ENCODE assay signal across 27 mouse cellular contexts in genomic region chr17:90594798-90595533, GRCm38 (mm10).
DNase-seq lines count a peak whose midpoint lies in the region; ATAC-seq and TF ChIP-seq lines count a peak whose summit lies in the region.
"Had no signal": no experiment of that assay in that cellular context is flagged by ENCODE, and none has a peak within 500 bp of the region (broad histone marks: within the 10 kb centered on the region; RNA-seq: fewer than 3 reads in every experiment).

No protein-coding gene starts in this region.

- no peaks in the 10 kb centered on the region for H3K9me3 ChIP-seq in forebrain, embryonic 11.5 days (ENCODE audit: control insufficient read depth, low read length)
- H3K9me3 ChIP-seq in forebrain, embryonic 14.5 days (replicated peaks; ENCODE audit: control insufficient read depth, low read length), result no peaks in the 10 kb centered on the region
- no peaks in the 10 kb centered on the region for H3K9me3 ChIP-seq in neural tube, embryonic 12.5 days
- H3K9me3 ChIP-seq in neural tube, embryonic 15.5 days (replicated peaks), result no peaks in the 10 kb centered on the region
- H3K9me3 ChIP-seq: embryonic facial prominence, embryonic 10.5 days; heart, embryonic 10.5 days; hindbrain, embryonic 13.5 days; intestine, embryonic 15.5 days; liver, embryonic 12.5 days; stomach, embryonic 15.5 days had no signal

- H3K27me3 ChIP-seq in forebrain, embryonic 11.5 days (ENCODE audit: control insufficient read depth, insufficient read depth, low read length), result no peaks in the 10 kb centered on the region
- no peaks in the 10 kb centered on the region for H3K27me3 ChIP-seq in forebrain, embryonic 14.5 days (replicated peaks; ENCODE audit: control insufficient read depth, insufficient read depth, low read length)
- H3K27me3 ChIP-seq in neural tube, embryonic 12.5 days (replicated peaks), result no peaks in the 10 kb centered on the region
- no peaks in the 10 kb centered on the region for H3K27me3 ChIP-seq in neural tube, embryonic 15.5 days (replicated peaks)
- H3K27me3 ChIP-seq: CH12.LX; hindbrain, embryonic 13.5 days; intestine, embryonic 15.5 days; liver, embryonic 12.5 days; stomach, embryonic 15.5 days had no signal

- WGBS in forebrain, embryonic 11.5 days, result 33% methylated on average over 9 of the region's 9 CpGs
- 23% methylated on average over 9 of the region's 9 CpGs for WGBS in forebrain, embryonic 14.5 days
- 31% methylated on average over 9 of the region's 9 CpGs for WGBS in neural tube, embryonic 12.5 days
- WGBS in neural tube, embryonic 15.5 days, result 17% methylated on average over 9 of the region's 9 CpGs

- no peak overlapping the region for H3K4me2 ChIP-seq in forebrain, embryonic 11.5 days (ENCODE audit: low read depth, low read length, severe bottlenecking)
- H3K4me2 ChIP-seq in forebrain, embryonic 14.5 days (ENCODE audit: low read length), result no peak overlapping the region
- no peak overlapping the region for H3K4me2 ChIP-seq in neural tube, embryonic 12.5 days (replicated peaks)
- no peak overlapping the region for H3K4me2 ChIP-seq in neural tube, embryonic 15.5 days
- H3K4me2 ChIP-seq: hindbrain, embryonic 13.5 days; intestine, embryonic 15.5 days; liver, embryonic 12.5 days; stomach, embryonic 15.5 days had no signal

- H3K36me3 ChIP-seq in forebrain, embryonic 11.5 days (ENCODE audit: control insufficient read depth, insufficient read depth, low read length), result no peaks in the 10 kb centered on the region
- H3K36me3 ChIP-seq in forebrain, embryonic 14.5 days (ENCODE audit: control insufficient read depth, insufficient read depth, low read length), result no peaks in the 10 kb centered on the region
- H3K36me3 ChIP-seq in neural tube, embryonic 12.5 days, result no peaks in the 10 kb centered on the region
- H3K36me3 ChIP-seq in neural tube, embryonic 15.5 days, result peaks cover 2% of the 10 kb centered on the region; the same call in 1 of the 2 replicates
- H3K36me3 ChIP-seq: embryonic facial prominence, embryonic 10.5 days; heart, embryonic 10.5 days; intestine, embryonic 15.5 days; liver, embryonic 12.5 days; stomach, embryonic 15.5 days had no signal

- no peak overlapping the region for H3K27ac ChIP-seq in forebrain, embryonic 11.5 days (ENCODE audit: low read depth, low read length)
- H3K27ac ChIP-seq in forebrain, embryonic 14.5 days (ENCODE audit: low read depth, low read length), result no peak overlapping the region
- 0 out of 2 replicates have a peak overlapping the region, but pooled peaks have one; percentile 11 for H3K27ac ChIP-seq in layer of hippocampus, adult 2 months
- H3K27ac ChIP-seq in neural tube, embryonic 12.5 days, result no peak overlapping the region
- H3K27ac ChIP-seq in neural tube, embryonic 15.5 days (replicated peaks), result no peak overlapping the region
- H3K27ac ChIP-seq: embryonic facial prominence, embryonic 10.5 days; gastrocnemius, adult 2 months; heart, embryonic 10.5 days; hindbrain, embryonic 13.5 days; intestine, embryonic 15.5 days; left cerebral cortex, adult 2 months; liver, embryonic 12.5 days; stomach, embryonic 15.5 days had no signal

- no peak overlapping the region for H3K4me3 ChIP-seq in forebrain, embryonic 11.5 days (ENCODE audit: low read depth, low read length)
- H3K4me3 ChIP-seq in forebrain, embryonic 14.5 days (ENCODE audit: low read depth, low read length), result no peak overlapping the region
- H3K4me3 ChIP-seq in layer of hippocampus, adult 2 months, result no peak overlapping the region
- H3K4me3 ChIP-seq in neural tube, embryonic 12.5 days, result no peak overlapping the region
- no peak overlapping the region for H3K4me3 ChIP-seq in neural tube, embryonic 15.5 days (replicated peaks)
- H3K4me3 ChIP-seq: embryonic facial prominence, embryonic 10.5 days; gastrocnemius, adult 2 months; heart, embryonic 10.5 days; hindbrain, embryonic 13.5 days; intestine, embryonic 15.5 days; left cerebral cortex, adult 2 months; liver, embryonic 12.5 days; stomach, embryonic 15.5 days had no signal

- no peaks in the 10 kb centered on the region for H3K4me1 ChIP-seq in forebrain, embryonic 11.5 days (replicated peaks; ENCODE audit: control insufficient read depth, insufficient read depth, low read length)
- H3K4me1 ChIP-seq in forebrain, embryonic 14.5 days (ENCODE audit: control insufficient read depth, insufficient read depth, low read length), result no peaks in the 10 kb centered on the region
- no peaks in the 10 kb centered on the region for H3K4me1 ChIP-seq in neural tube, embryonic 12.5 days
- H3K4me1 ChIP-seq in neural tube, embryonic 15.5 days, result peaks cover 3% of the 10 kb centered on the region; the same call in 1 of the 2 replicates
- H3K4me1 ChIP-seq: embryonic facial prominence, embryonic 10.5 days; heart, embryonic 10.5 days; hindbrain, embryonic 13.5 days; intestine, embryonic 15.5 days; liver, embryonic 12.5 days; stomach, embryonic 15.5 days had no signal

- TF ChIP-seq CTCF in layer of hippocampus, adult 2 months (conservative IDR thresholded peaks at IDR 0.05), result no peak

- DNase-seq in forebrain, embryonic 11.5 days (ENCODE audit: low spot score), result no peak
- no peak for DNase-seq in forebrain, embryonic 14.5 days (ENCODE audit: low spot score)
- DNase-seq in layer of hippocampus, adult 2 months (ENCODE audit: low spot score in 2 of 2), result peak; percentile 51 to 75
- no peak for DNase-seq in layer of hippocampus, postnatal 25 days (ENCODE audit: extremely low spot score in 1 of 2, low spot score in 1 of 2)
- DNase-seq in ovary, postnatal 36 days (ENCODE audit: low spot score), result no peak
- DNase-seq: adrenal gland, postnatal 14 days; cerebellum, adult 11-12 months; cerebellum, postnatal 14 days; gastrocnemius, adult 2 months; kidney, adult 9 months; kidney, postnatal 25 days; lung, adult 2 months; lung, postnatal 36 days; right cerebral cortex, postnatal 14 days; thymus, adult 18-20 months; thymus, postnatal 4 days had no signal

- H3K9ac ChIP-seq in forebrain, embryonic 11.5 days (ENCODE audit: low read length), result no peak overlapping the region
- no peak overlapping the region for H3K9ac ChIP-seq in forebrain, embryonic 14.5 days (ENCODE audit: low read length)
- no peak overlapping the region for H3K9ac ChIP-seq in neural tube, embryonic 12.5 days
- H3K9ac ChIP-seq in neural tube, embryonic 15.5 days (replicated peaks), result no peak overlapping the region
- H3K9ac ChIP-seq: hindbrain, embryonic 13.5 days; intestine, embryonic 15.5 days; liver, embryonic 12.5 days; stomach, embryonic 15.5 days had no signal

- peak; percentile 78 for ATAC-seq in forebrain, embryonic 11.5 days (replicated peaks; ENCODE audit: low FRiP score)
- ATAC-seq in forebrain, embryonic 14.5 days, result no peak
- ATAC-seq in neural tube, embryonic 12.5 days (ENCODE audit: low FRiP score, low read depth), result peak; percentile 41; the same call in 1 of the 2 replicates
- no peak for ATAC-seq in neural tube, embryonic 15.5 days (ENCODE audit: low FRiP score)
- ATAC-seq: forebrain, embryonic 16.5 days; intestine, embryonic 15.5 days; liver, embryonic 12.5 days had no signal

Comparison
In these comparisons a context has a peak if more than half of its experiments do, and no peak if none do; other contexts are left out.
1. ATAC-seq: peak in forebrain, embryonic 11.5 days (single experiment) and neural tube, embryonic 12.5 days (single experiment); none in forebrain, embryonic 14.5 days (single experiment) and neural tube, embryonic 15.5 days (single experiment).
2. DNase-seq: peak in layer of hippocampus, adult 2 months (2 of 2); none in forebrain, embryonic 11.5 days (single experiment), forebrain, embryonic 14.5 days (single experiment), layer of hippocampus, postnatal 25 days (0 of 2) and ovary, postnatal 36 days (single experiment).